Mouse (Mus musculus) kidney, embryonic 16.5 days (tissue): ENCODE results near the gene Dach1. TPM values are rescaled to one million over a fixed set of nuclear protein-coding genes. Genes with fewer than 3 reads are reported as not detected.

Experiments
- ATAC-seq: fragments of 200-750 bp; cut with Nextera tagmentation; 2 replicates; pipeline ENCODE4 v1.8.0; 2017; ENCODE audit warnings: moderate TSS enrichment; ENCODE audit not compliant: low FRiP score, low TSS enrichment
- H3K27ac ChIP-seq: fragments of 300-500 bp; sonication (generic); 2 replicates; pipeline ENCODE4 v1.5.1; 2014; ENCODE audit warnings: low read length
- H3K27me3 ChIP-seq: fragments of 300-500 bp; sonication (generic); 2 replicates; pipeline ENCODE4 v1.6.1; 2014; ENCODE audit warnings: low read length, control low read depth, mixed read lengths; ENCODE audit not compliant: insufficient read depth
- H3K36me3 ChIP-seq: fragments of 300-500 bp; sonication (generic); 2 replicates; pipeline ENCODE4 v1.6.1; 2014; ENCODE audit warnings: low read length, control low read depth, mixed read lengths; ENCODE audit not compliant: insufficient read depth
- H3K4me1 ChIP-seq: fragments of 300-500 bp; sonication (generic); 2 replicates; pipeline ENCODE4 v1.6.1; 2014; ENCODE audit warnings: low read length, control low read depth, mixed read lengths; ENCODE audit not compliant: insufficient read depth
- H3K4me2 ChIP-seq: fragments of 300-500 bp; sonication (generic); replicated peaks from 2 replicates; pipeline ENCODE4 v1.6.1; 2014; ENCODE audit warnings: low read depth, low read length
- H3K4me3 ChIP-seq: fragments of 300-500 bp; sonication (generic); 2 replicates; pipeline ENCODE4 v1.5.1; 2014; ENCODE audit warnings: mild to moderate bottlenecking, low read length
- H3K9ac ChIP-seq: fragments of 300-500 bp; sonication (generic); replicated peaks from 2 replicates; pipeline ENCODE4 v1.6.1; 2014; ENCODE audit warnings: low read length
- H3K9me3 ChIP-seq: fragments of 300-500 bp; sonication (generic); 2 replicates; pipeline ENCODE4 v1.6.1; 2016; ENCODE audit warnings: low read length, control low read depth
- whole genome bisulfite sequencing: fragments of 180-500 bp; shearing (Covaris S2); extraction: QIAGEN DNeasy Blood & Tissue Kit; methylation state at CpG from one replicate; pipeline ENCODE4 v1.1.7; 2014; 5-methylcytosine and 5-hydroxymethylcytosine counted together
- polyA plus RNA-seq: library from polyadenylated mRNA; unstranded; fragments of >200 nt; fragmentation: Nextera tagmentation; extraction: Ambion mirVana; gene quantifications from 2 replicates; pipeline ENCODE4 v1.2.1, GENCODE M21; 2015

Dach1 gene
- polyA plus RNA-seq, 1 experiment from 2014 or later, result 17.0 TPM

GRCm38 (mm10) chr14:97945471-97945870, 224.1 kb downstream of the Dach1 start:
- Histone ChIP-seq H3K9me3 (no peaks in the 10 kb centered on the region), H3K4me1 (no peaks in the 10 kb centered on the region), H3K9ac (no peak overlapping the region), H3K4me3 (no peak overlapping the region), H3K27me3 (no peaks in the 10 kb centered on the region), H3K4me2 (no peak overlapping the region), H3K36me3 (no peaks in the 10 kb centered on the region), H3K27ac (no peak overlapping the region)
- 64% methylated on average over 2 of the region's 2 CpGs for WGBS
- ATAC-seq, result no peak

- H3K4me1 ChIP-seq, result no peaks in the 10 kb centered on the region
- H3K36me3 ChIP-seq, result no peaks in the 10 kb centered on the region
- no peaks in the 10 kb centered on the region for H3K9me3 ChIP-seq
- H3K4me2 ChIP-seq, result no peak overlapping the region
- no peaks in the 10 kb centered on the region for H3K27me3 ChIP-seq
- no peak for ATAC-seq
- H3K9ac ChIP-seq, result no peak overlapping the region
- H3K27ac ChIP-seq, result no peak overlapping the region
- 75% methylated on average over 9 of the region's 9 CpGs for WGBS
- no peak overlapping the region for H3K4me3 ChIP-seq
Measured at GRCm38 (mm10) chr14:97944643-97945268, 224.8 kb downstream of the Dach1 start.

GRCm38 (mm10) chr14:97942361-97942760, 227.2 kb downstream of the Dach1 start:
- no peak overlapping the region for H3K4me3 ChIP-seq
- H3K36me3 ChIP-seq, result no peaks in the 10 kb centered on the region
- 77% methylated on average over 2 of the region's 2 CpGs for WGBS
- no peak overlapping the region for H3K9ac ChIP-seq
- H3K4me1 ChIP-seq, result no peaks in the 10 kb centered on the region
- no peaks in the 10 kb centered on the region for H3K27me3 ChIP-seq
- H3K27ac ChIP-seq, result peak overlapping the region; percentile 3; the same call in 1 of the 2 replicates
- no peaks in the 10 kb centered on the region for H3K9me3 ChIP-seq
- no peak overlapping the region for H3K4me2 ChIP-seq
- ATAC-seq, result peak; percentile 73

- Histone ChIP-seq H3K9ac (no peak overlapping the region), H3K4me3 (no peak overlapping the region), H3K9me3 (no peaks in the 10 kb centered on the region), H3K27ac (no peak overlapping the region), H3K36me3 (peaks cover 3% of the 10 kb centered on the region; the same call in 1 of the 2 replicates), H3K27me3 (no peaks in the 10 kb centered on the region), H3K4me1 (no peaks in the 10 kb centered on the region), H3K4me2 (no peak overlapping the region)
- ATAC-seq, result no peak
- 95% methylated on average over 3 of the region's 3 CpGs for WGBS
Measured at GRCm38 (mm10) chr14:97896622-97897021, 272.9 kb downstream of the Dach1 start.

GRCm38 (mm10) chr14:97881976-97882375, 287.6 kb downstream of the Dach1 start:
- Histone ChIP-seq H3K4me1 (no peaks in the 10 kb centered on the region), H3K27me3 (no peaks in the 10 kb centered on the region), H3K36me3 (no peaks in the 10 kb centered on the region), H3K9ac (no peak overlapping the region), H3K27ac (no peak overlapping the region), H3K9me3 (no peaks in the 10 kb centered on the region), H3K4me2 (no peak overlapping the region), H3K4me3 (no peak overlapping the region)
- no peak for ATAC-seq
- 46% methylated on average over 1 of the region's 1 CpGs for WGBS

- 37% methylated on average over 2 of the region's 2 CpGs for WGBS
- Histone ChIP-seq H3K4me2 (no peak overlapping the region), H3K36me3 (0 out of 2 replicates have a peak, but pooled peaks cover 2% of the 10 kb centered on the region), H3K9ac (no peak overlapping the region), H3K27ac (no peak overlapping the region), H3K4me1 (peaks cover 18% of the 10 kb centered on the region), H3K4me3 (no peak overlapping the region), H3K9me3 (no peaks in the 10 kb centered on the region), H3K27me3 (no peaks in the 10 kb centered on the region)
- ATAC-seq, result no peak
Measured at GRCm38 (mm10) chr14:97871001-97871400, 298.6 kb downstream of the Dach1 start.

- Histone ChIP-seq H3K36me3 (no peaks in the 10 kb centered on the region), H3K4me1 (0 out of 2 replicates have a peak, but pooled peaks cover 4% of the 10 kb centered on the region), H3K9me3 (no peaks in the 10 kb centered on the region), H3K27ac (no peak overlapping the region), H3K27me3 (no peaks in the 10 kb centered on the region), H3K4me3 (no peak overlapping the region), H3K4me2 (no peak overlapping the region), H3K9ac (no peak overlapping the region)
- WGBS, result 84% methylated on average over 3 of the region's 3 CpGs
- no peak for ATAC-seq
Measured at GRCm38 (mm10) chr14:97858384-97858783, 311.2 kb downstream of the Dach1 start.

GRCm38 (mm10) chr14:97857276-97857675, 312.3 kb downstream of the Dach1 start:
- Histone ChIP-seq H3K4me1 (0 out of 2 replicates have a peak, but pooled peaks cover 4% of the 10 kb centered on the region), H3K4me2 (no peak overlapping the region), H3K27ac (peak overlapping the region; percentile 24; the same call in 1 of the 2 replicates), H3K4me3 (no peak overlapping the region), H3K27me3 (no peaks in the 10 kb centered on the region), H3K9me3 (no peaks in the 10 kb centered on the region), H3K36me3 (no peaks in the 10 kb centered on the region), H3K9ac (no peak overlapping the region)
- WGBS, result 67% methylated on average over 2 of the region's 2 CpGs
- ATAC-seq, result no peak

GRCm38 (mm10) chr14:97855345-97855744, 314.2 kb downstream of the Dach1 start:
- no peak overlapping the region for H3K4me3 ChIP-seq
- no peak overlapping the region for H3K27ac ChIP-seq
- H3K36me3 ChIP-seq, result no peaks in the 10 kb centered on the region
- no peak for ATAC-seq
- WGBS, result 88% methylated on average over 1 of the region's 1 CpGs
- H3K27me3 ChIP-seq, result no peaks in the 10 kb centered on the region
- H3K9me3 ChIP-seq, result no peaks in the 10 kb centered on the region
- no peak overlapping the region for H3K4me2 ChIP-seq
- H3K9ac ChIP-seq, result no peak overlapping the region
- no peaks in the 10 kb centered on the region; the same call in 1 of the 2 replicates for H3K4me1 ChIP-seq

- no peaks in the 10 kb centered on the region for H3K36me3 ChIP-seq
- no peak overlapping the region for H3K4me2 ChIP-seq
- no peaks in the 10 kb centered on the region for H3K9me3 ChIP-seq
- 71% methylated on average over 4 of the region's 4 CpGs for WGBS
- 0 out of 2 replicates have a peak overlapping the region, but pooled peaks have one; percentile 61 for H3K27ac ChIP-seq
- no peaks in the 10 kb centered on the region; the same call in 1 of the 2 replicates for H3K4me1 ChIP-seq
- no peak overlapping the region for H3K4me3 ChIP-seq
- no peak; the same call in 1 of the 2 replicates for ATAC-seq
- no peak overlapping the region for H3K9ac ChIP-seq
- H3K27me3 ChIP-seq, result no peaks in the 10 kb centered on the region
Measured at GRCm38 (mm10) chr14:97850486-97850885, 319.1 kb downstream of the Dach1 start.
